Mouse (Mus musculus) thymus, adult 2 months (tissue): ENCODE results near the gene Sec22c.

Experiments
- CTCF ChIP-seq: fragments of 200-500 bp; IDR thresholded peaks from 2 replicates; pipeline ENCODE4 v1.5.1; 2012; ENCODE audit warnings: mild to moderate bottlenecking, control low read depth, low read length, moderate library complexity, borderline replicate concordance; ENCODE audit not compliant: control insufficient read depth, poor library complexity, insufficient read depth; ENCODE audit errors: extremely low read depth
- POLR2A ChIP-seq: fragments of 200-500 bp; IDR thresholded peaks from 2 replicates; pipeline ENCODE4 v1.6.1; 2012; ENCODE audit warnings: mild to moderate bottlenecking, low read length, control low read depth, moderate library complexity; ENCODE audit not compliant: control insufficient read depth, poor library complexity, insufficient read depth; ENCODE audit errors: extremely low read depth

DNA sequence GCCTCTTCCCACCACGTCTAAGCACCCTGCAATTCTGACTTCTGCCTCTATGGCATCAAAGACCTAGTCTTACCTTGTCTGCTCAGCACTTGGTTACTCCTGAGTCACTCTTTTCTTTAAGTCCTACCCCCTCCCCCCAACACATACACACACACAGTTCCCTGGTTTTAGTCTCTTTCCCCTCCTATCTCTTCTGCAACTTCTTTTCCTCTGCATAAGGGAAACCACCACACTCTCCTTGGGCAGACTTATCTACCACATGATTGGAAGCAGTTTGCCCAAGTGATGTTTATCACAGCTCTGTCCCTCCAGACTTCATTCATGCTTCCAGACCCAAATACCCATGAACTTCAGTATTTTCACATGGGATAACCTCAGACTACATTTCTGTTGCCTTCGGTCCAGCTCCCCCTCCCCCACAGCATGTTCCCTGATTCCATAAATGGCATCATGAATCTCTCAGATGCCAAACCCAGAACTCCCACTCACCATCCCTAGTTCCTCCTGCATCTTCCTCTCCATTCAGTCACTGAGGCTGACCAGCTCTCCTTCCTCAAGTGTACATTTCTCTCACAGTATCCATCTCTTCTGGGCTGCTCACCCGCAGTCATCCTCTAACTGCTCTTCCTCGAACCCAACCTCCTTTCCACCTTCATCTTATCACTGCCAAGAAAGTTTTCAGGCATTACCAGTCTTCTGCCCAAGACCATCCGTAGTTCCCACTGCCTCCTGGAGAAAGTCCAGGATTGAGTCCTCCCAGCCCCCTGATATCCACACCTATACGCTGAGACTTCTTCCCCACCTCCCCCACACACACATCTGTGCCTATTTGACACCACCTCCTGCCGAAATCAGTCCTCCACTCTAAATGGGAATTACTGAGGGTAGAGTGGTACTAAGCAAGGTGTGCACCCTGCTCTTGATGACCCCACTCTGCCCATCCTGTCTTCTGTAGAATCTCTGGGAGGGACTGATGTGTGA lies 3.5 kb upstream of the Sec22c start:
- TF ChIP-seq CTCF (no peak), POLR2A (no peak)
